7 mouse cellular contexts compared by ENCODE assay signal in genomic region chr7:35646317-35647081, GRCm38 (mm10). TPM values are rescaled to one million over a fixed set of nuclear protein-coding genes. Genes with fewer than 3 reads are reported as not detected.
DNase-seq lines count a peak whose midpoint lies in the region; ATAC-seq lines count a peak whose summit lies in the region.

No protein-coding gene starts in this region.

- peak overlapping the region; percentile 97 for H3K9ac ChIP-seq in heart, embryonic 12.5 days
- H3K9ac ChIP-seq in midbrain, embryonic 12.5 days (replicated peaks) = peak overlapping the region; percentile 91

- 0 out of 2 replicates have a peak, but pooled peaks cover 3% of the 10 kb centered on the region for H3K4me1 ChIP-seq in heart, embryonic 12.5 days (replicated peaks)
- H3K4me1 ChIP-seq in limb, embryonic 10.5 days = peaks cover 11% of the 10 kb centered on the region; the same call in 1 of the 2 replicates
- peaks cover 14% of the 10 kb centered on the region; the same call in 1 of the 2 replicates for H3K4me1 ChIP-seq in midbrain, embryonic 12.5 days

- H3K4me3 ChIP-seq in heart, embryonic 12.5 days = peak overlapping the region; percentile 97
- peak overlapping the region; percentile 99 for H3K4me3 ChIP-seq in limb, embryonic 10.5 days
- H3K4me3 ChIP-seq in midbrain, embryonic 12.5 days = peak overlapping the region; percentile 73

- H3K4me2 ChIP-seq in heart, embryonic 12.5 days = peak overlapping the region; percentile 74
- peak overlapping the region; percentile 74 for H3K4me2 ChIP-seq in midbrain, embryonic 12.5 days (replicated peaks)

- peak overlapping the region; percentile 86 for H3K27ac ChIP-seq in heart, embryonic 12.5 days (ENCODE audit: poor library complexity, severe bottlenecking)
- H3K27ac ChIP-seq in limb, embryonic 10.5 days = peak overlapping the region; percentile 93
- peak overlapping the region; percentile 83 for H3K27ac ChIP-seq in midbrain, embryonic 12.5 days (replicated peaks)

- peak; percentile 63 for DNase-seq in A20 (ENCODE audit: low read depth, low spot score)
- peak; percentile 29 for DNase-seq in cerebellum, adult 8-10 months
- peak; percentile 61 for DNase-seq in limb, embryonic 10.5 days (ENCODE audit: low spot score)
- peak; percentile 53 to 69 for DNase-seq in thymus, postnatal 36 days

- peak; percentile 16 for ATAC-seq in CD4-positive, CD25-positive, alpha-beta regulatory T cell, adult 4 months
- peak; percentile 33 for ATAC-seq in heart, embryonic 12.5 days (ENCODE audit: insufficient number of reproducible peaks, low FRiP score)
- ATAC-seq in midbrain, embryonic 12.5 days (ENCODE audit: low FRiP score, low read depth) = peak; percentile 43

- no peaks in the 10 kb centered on the region for H3K27me3 ChIP-seq in heart, embryonic 12.5 days (replicated peaks)
- no peaks in the 10 kb centered on the region for H3K27me3 ChIP-seq in limb, embryonic 10.5 days (ENCODE audit: low read depth, poor library complexity, severe bottlenecking)
- no peaks in the 10 kb centered on the region for H3K27me3 ChIP-seq in midbrain, embryonic 12.5 days

- no peaks in the 10 kb centered on the region for H3K9me3 ChIP-seq in heart, embryonic 12.5 days (replicated peaks)
- no peaks in the 10 kb centered on the region for H3K9me3 ChIP-seq in limb, embryonic 10.5 days (replicated peaks)
- no peaks in the 10 kb centered on the region for H3K9me3 ChIP-seq in midbrain, embryonic 12.5 days

- H3K36me3 ChIP-seq in heart, embryonic 12.5 days = peaks cover 42% of the 10 kb centered on the region
- H3K36me3 ChIP-seq in limb, embryonic 10.5 days = peaks cover 43% of the 10 kb centered on the region
- peaks cover 39% of the 10 kb centered on the region for H3K36me3 ChIP-seq in midbrain, embryonic 12.5 days

- 10% methylated on average over 34 of the region's 34 CpGs for WGBS in heart, embryonic 12.5 days
- 9% methylated on average over 34 of the region's 34 CpGs for WGBS in limb, embryonic 10.5 days
- WGBS in midbrain, embryonic 12.5 days = 11% methylated on average over 34 of the region's 34 CpGs

RNA-seq across cellular contexts. Expression of gene Pdcd5, which starts 0.8 kb away (rescaled TPM):
- 10 to 100 TPM; 77.3 to 77.7 TPM for polyA plus RNA-seq in CD4-positive, CD25-positive, alpha-beta regulatory T cell, adult 4 months (2017; shearing (Covaris generic))
- polyA plus RNA-seq in heart, embryonic 12.5 days (2016; fragmentation: Nextera tagmentation; extraction: Ambion mirVana) = 293 and 296 TPM in 2 replicates
- 307 and 339 TPM in 2 replicates for polyA plus RNA-seq in limb, embryonic 10.5 days (2016; fragmentation: Nextera tagmentation; extraction: Ambion mirVana)
- polyA plus RNA-seq in midbrain, embryonic 12.5 days (2016; fragmentation: Nextera tagmentation; extraction: Ambion mirVana) = 264 and 277 TPM in 2 replicates

Comparison
In these comparisons a context has a peak if more than half of its experiments do, and no peak if none do; other contexts are left out.
1. Peak in every context shown above with its lines: DNase-seq, ATAC-seq, H3K4me3 ChIP-seq and H3K27ac ChIP-seq.